Mouse (Mus musculus) intestine, embryonic 16.5 days (tissue): ENCODE data around the gene Kctd17. TPM values are rescaled to one million over a fixed set of nuclear protein-coding genes. Genes with fewer than 3 reads are reported as not detected.

Experiments used
- ATAC-seq: fragments of 200-750 bp; cut with Nextera tagmentation; 2 replicates; pipeline ENCODE4 v1.8.0; 2017; ENCODE audit warnings: moderate TSS enrichment, moderate library complexity
- H3K27ac ChIP-seq: fragments of 300-500 bp; sonication (generic); 2 replicates; pipeline ENCODE4 v1.5.1; 2014; ENCODE audit warnings: mild to moderate bottlenecking, low read length
- H3K27me3 ChIP-seq: fragments of 300-500 bp; sonication (generic); replicated peaks from 2 replicates; pipeline ENCODE4 v1.6.1; 2014; ENCODE audit warnings: low read length, control low read depth, mixed read lengths; ENCODE audit not compliant: control insufficient read depth, insufficient read depth
- H3K36me3 ChIP-seq: fragments of 300-500 bp; sonication (generic); 2 replicates; pipeline ENCODE4 v1.6.1; 2014; ENCODE audit warnings: low read length, control low read depth; ENCODE audit not compliant: control insufficient read depth, insufficient read depth
- H3K4me1 ChIP-seq: fragments of 300-500 bp; sonication (generic); 2 replicates; pipeline ENCODE4 v1.6.1; 2014; ENCODE audit warnings: low read length, control low read depth, mixed read lengths; ENCODE audit not compliant: control insufficient read depth, insufficient read depth
- H3K4me2 ChIP-seq: fragments of 300-500 bp; sonication (generic); 2 replicates; pipeline ENCODE4 v1.6.1; 2014; ENCODE audit warnings: low read depth, low read length, control low read depth
- H3K4me3 ChIP-seq: fragments of 300-500 bp; sonication (generic); 2 replicates; pipeline ENCODE4 v1.5.1; 2014; ENCODE audit warnings: mild to moderate bottlenecking, low read length
- H3K9ac ChIP-seq: fragments of 300-500 bp; sonication (generic); 2 replicates; pipeline ENCODE4 v1.6.1; 2014; ENCODE audit warnings: low read depth, low read length
- H3K9me3 ChIP-seq: fragments of 300-500 bp; sonication (generic); 2 replicates; pipeline ENCODE4 v1.6.1; 2016; ENCODE audit warnings: low read length, control low read depth; ENCODE audit not compliant: control insufficient read depth
- WGBS: fragments of 180-500 bp; shearing (Covaris S2); extraction: QIAGEN DNeasy Blood & Tissue Kit; methylation state at CpG from one replicate; pipeline ENCODE4 v1.1.7; 2014; 5-methylcytosine and 5-hydroxymethylcytosine counted together
- polyA plus RNA-seq: library from polyadenylated mRNA; unstranded; fragments of >200 nt; fragmentation: Nextera tagmentation; extraction: Ambion mirVana; gene quantifications from 2 replicates; pipeline ENCODE4 v1.2.1, GENCODE M21; 2015

Gene Kctd17
- polyA plus RNA-seq, 1 experiment from 2014 or later = 20.2 TPM

DNA sequence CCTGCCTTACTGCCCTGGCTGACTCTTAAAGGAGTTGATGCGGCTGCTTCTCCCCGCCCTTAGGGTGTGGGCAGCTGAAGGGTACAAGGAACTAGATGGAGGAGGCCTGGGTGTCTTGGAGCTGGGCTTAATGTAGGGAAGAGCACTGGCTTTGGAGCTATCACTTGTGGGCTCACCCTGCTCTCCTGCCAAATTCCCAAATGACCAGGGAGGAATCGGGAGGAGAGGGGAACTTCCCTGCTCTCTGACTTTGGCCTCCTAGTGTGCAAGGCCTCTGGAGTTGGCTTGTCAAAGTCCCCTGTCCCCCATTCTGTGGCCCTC is 735 bp downstream of the Kctd17 start:
- peak overlapping the region; percentile 55 for H3K4me3 ChIP-seq
- peak overlapping the region; percentile 65 for H3K4me2 ChIP-seq
- H3K36me3 ChIP-seq = no peaks in the 10 kb centered on the region
- ATAC-seq = no peak
- H3K9ac ChIP-seq = peak overlapping the region; percentile 64
- peaks cover 52% of the 10 kb centered on the region for H3K27me3 ChIP-seq
- WGBS = 7% methylated on average over 3 of the region's 3 CpGs
- peaks cover 15% of the 10 kb centered on the region for H3K4me1 ChIP-seq
- no peaks in the 10 kb centered on the region for H3K9me3 ChIP-seq
- peak overlapping the region; percentile 72 for H3K27ac ChIP-seq

DNA sequence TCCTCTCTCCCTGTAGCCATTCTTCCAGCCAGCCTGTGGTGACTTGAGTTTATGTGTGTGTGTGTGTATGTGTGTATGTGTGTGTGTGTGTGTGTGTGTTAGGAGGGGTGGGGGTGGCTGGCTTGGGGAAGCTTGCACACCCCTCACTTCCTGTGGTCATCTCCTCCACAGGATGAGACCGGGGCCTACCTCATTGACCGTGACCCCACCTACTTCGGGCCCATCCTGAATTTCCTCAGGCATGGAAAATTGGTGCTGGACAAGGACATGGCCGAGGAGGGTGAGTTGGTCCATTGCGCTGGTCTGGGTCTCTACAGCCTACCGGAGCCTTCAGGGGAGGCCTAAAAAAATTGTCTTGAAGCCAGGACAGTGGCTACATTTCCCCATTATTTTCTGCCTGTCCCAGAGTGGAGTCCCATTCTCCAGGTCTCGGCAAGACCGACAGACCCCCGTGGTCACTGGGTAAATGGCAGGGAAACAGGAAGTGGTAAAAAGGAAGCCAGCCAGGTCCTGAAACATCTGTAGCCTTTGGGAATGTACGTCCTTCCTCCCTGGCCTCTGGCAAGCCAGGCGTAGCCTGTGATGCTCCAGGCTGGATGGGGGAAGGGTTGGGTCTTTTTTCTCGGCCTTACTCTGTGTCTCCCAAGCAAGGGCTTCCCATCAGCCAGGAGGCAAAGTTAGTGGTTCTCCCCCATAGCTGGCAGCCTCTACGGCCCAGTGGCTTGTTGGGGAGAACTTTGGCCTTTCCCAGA is 1.7 kb downstream of the Kctd17 start:
- no peaks in the 10 kb centered on the region for H3K9me3 ChIP-seq
- H3K4me3 ChIP-seq = 0 out of 2 replicates have a peak overlapping the region, but pooled peaks have one; percentile 55
- peaks cover 43% of the 10 kb centered on the region for H3K27me3 ChIP-seq
- peak overlapping the region; percentile 64; the same call in 1 of the 2 replicates for H3K9ac ChIP-seq
- H3K4me2 ChIP-seq = peak overlapping the region; percentile 65
- no peaks in the 10 kb centered on the region for H3K36me3 ChIP-seq
- no peak overlapping the region; the same call in 1 of the 2 replicates for H3K27ac ChIP-seq
- WGBS = 81% methylated on average over 13 of the region's 13 CpGs
- no peak for ATAC-seq
- H3K4me1 ChIP-seq = peaks cover 16% of the 10 kb centered on the region

DNA sequence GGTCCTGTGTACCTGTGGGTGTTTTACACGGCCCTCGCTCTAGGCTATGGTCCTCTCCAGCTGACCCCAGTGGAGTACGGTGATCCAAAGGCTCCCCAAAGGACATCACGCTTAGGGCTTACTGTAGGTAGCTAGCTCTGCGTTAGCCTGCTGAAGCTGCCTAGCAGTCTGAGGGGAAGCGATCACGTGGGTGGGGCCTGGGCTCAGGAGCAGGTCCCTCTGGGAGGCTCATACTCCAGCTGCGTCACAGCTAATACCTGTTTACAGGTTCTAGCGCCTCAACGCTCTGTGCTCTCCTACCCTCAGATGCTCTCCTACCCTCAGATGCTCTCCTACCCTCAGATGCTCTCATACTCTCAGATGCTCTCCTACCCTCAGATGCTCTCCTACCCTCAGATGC is 2.5 kb downstream of the Kctd17 start:
- no peaks in the 10 kb centered on the region for H3K9me3 ChIP-seq
- peaks cover 19% of the 10 kb centered on the region for H3K4me1 ChIP-seq

DNA sequence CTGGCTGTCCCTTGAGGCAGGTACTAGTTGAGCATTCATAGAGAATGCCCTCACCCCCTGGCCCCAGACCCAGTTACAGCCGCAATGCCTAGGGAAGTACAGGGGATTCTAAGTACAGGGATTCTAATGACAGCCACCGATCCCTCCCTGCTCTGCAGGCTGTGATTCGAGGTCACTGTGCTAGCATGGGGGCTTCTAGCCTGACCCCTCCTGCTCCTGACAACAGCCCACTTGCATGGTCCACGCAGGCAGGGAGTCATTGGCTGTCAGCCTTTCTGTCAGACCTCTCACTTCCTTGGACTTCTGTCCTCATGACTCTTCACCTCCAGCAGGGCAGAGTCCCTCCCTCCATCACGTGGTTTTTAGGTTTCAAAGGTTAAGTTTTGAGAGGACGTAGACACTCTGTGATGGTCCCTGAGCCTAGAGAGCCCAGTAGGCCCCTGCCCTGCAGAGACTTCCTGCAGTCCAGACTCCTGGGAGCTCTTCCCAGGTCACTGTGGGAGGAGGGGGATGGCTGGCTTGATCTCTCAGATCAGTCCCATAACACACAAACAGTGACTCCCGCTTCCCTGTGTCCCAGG is 3.3 kb downstream of the Kctd17 start:
- Histone ChIP-seq H3K27me3 (peaks cover 43% of the 10 kb centered on the region), H3K4me2 (no peak overlapping the region), H3K9me3 (no peaks in the 10 kb centered on the region), H3K4me1 (peaks cover 26% of the 10 kb centered on the region), H3K9ac (no peak overlapping the region), H3K4me3 (no peak overlapping the region), H3K27ac (no peak overlapping the region), H3K36me3 (no peaks in the 10 kb centered on the region)
- ATAC-seq = peak; percentile 36
- 72% methylated on average over 7 of the region's 7 CpGs for WGBS

More for the DNA sequence above, 2.5 kb downstream of the Kctd17 start:
- Histone ChIP-seq H3K4me2 (no peak overlapping the region), H3K9ac (no peak overlapping the region), H3K36me3 (no peaks in the 10 kb centered on the region), H3K4me3 (no peak overlapping the region), H3K27me3 (peaks cover 40% of the 10 kb centered on the region), H3K27ac (no peak overlapping the region)
- WGBS = 83% methylated on average over 10 of the region's 10 CpGs
- no peak for ATAC-seq

DNA sequence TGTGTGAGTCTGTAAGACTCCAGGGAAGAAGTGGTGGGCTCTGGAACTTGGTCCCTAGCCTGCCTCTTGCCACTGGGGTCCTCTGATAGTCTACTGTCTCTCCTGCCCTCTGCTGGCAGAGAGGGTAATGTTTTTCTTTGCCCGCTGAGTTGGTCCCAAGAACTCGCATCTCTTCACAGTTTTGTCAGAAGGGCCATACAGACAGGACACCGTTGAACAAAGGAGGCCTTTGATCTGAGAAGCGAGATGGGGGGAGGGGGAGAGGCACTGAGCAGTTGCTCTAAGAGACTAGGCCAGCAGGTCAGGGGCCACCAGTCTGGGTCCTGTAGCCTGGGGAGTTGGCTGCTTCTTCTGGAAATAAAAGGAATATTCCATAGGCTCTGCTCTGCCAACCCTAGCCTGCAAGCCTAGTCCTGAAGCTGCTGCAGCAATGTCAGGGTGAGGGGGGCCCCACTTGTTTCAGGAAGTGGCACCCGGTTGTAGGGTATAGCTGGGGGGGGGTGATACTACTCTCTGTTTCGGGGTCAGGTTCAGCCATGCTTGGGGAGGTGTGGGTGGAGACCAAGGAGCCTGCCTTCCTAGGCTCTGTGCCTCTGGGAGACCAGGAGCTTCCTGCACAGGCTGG is 6.6 kb downstream of the Kctd17 start:
- H3K9me3 ChIP-seq = no peaks in the 10 kb centered on the region
- 38% methylated on average over 6 of the region's 6 CpGs for WGBS
- no peak overlapping the region for H3K9ac ChIP-seq

DNA sequence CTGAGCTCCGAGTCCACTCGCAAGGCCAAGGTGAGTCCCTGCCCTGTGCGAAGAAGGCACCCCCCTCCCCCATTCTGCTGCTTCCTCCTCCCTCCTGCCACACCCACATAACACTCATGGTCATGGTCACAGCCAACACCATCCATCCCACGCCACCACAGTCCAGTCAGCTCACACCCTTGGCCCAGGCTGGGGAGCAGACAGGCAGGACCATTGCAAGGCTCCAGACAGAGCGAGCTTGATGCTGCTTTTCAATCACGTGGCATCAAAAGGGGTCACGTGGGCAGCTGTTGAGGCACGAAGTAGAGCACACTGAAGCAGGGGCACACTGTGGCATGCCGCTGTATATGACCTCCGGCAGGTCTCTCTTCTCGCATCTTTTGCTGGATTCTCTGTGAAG is 7.3 kb downstream of the Kctd17 start:
- Histone ChIP-seq H3K9ac (no peak overlapping the region), H3K9me3 (no peaks in the 10 kb centered on the region), H3K4me2 (no peak overlapping the region), H3K27ac (no peak overlapping the region), H3K36me3 (no peaks in the 10 kb centered on the region), H3K27me3 (peaks cover 13% of the 10 kb centered on the region), H3K4me3 (no peak overlapping the region), H3K4me1 (peaks cover 35% of the 10 kb centered on the region)
- WGBS = 87% methylated on average over 11 of the region's 11 CpGs
- no peak for ATAC-seq

More for the DNA sequence above, 6.6 kb downstream of the Kctd17 start:
- Histone ChIP-seq H3K4me2 (no peak overlapping the region), H3K4me1 (peaks cover 35% of the 10 kb centered on the region), H3K4me3 (no peak overlapping the region), H3K27me3 (peaks cover 18% of the 10 kb centered on the region), H3K36me3 (no peaks in the 10 kb centered on the region), H3K27ac (no peak overlapping the region)
- no peak for ATAC-seq

DNA sequence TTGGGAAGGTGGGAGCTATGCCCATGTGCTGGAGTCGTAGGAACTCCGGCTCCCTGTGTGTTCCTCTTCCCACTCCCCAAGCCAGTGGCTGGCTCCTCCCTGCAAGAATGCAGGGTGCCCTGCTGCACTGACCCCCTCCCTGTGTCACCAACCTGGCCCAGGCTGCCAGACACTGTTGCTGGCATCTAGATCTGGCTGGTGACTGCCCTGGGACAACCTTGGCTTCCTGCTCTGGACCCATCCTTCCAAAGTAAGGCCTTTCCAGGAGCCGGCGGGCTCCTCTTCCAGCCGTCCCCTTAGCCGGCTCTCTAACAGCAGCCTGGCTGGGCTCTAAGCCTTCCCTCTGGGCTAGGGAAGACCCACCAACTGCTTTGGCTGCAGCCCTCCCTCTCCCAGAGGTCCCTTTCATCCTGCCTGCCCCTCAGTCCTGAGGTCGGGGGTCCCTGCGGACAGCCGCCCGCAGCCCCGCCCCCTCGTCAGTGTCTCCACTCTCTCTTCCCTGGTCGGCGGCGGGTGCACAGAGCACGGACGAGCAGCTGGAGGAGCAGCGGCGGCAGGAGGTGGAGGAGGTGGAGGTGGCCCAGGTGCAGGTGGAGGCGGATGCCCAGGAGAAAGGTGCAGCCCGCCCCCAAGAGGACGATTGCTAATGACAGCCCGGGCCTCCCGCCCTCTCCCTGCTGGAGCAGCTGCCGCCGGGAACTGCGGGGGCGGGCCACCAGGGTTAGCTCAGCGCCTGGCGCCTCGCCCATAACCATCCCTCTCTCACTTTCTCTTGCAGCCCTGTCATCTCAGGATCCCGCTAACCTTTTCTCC is 8.2 kb downstream of the Kctd17 start:
- WGBS = 12% methylated on average over 30 of the region's 32 CpGs
- H3K9me3 ChIP-seq = no peaks in the 10 kb centered on the region
- peaks cover 13% of the 10 kb centered on the region for H3K27me3 ChIP-seq

DNA sequence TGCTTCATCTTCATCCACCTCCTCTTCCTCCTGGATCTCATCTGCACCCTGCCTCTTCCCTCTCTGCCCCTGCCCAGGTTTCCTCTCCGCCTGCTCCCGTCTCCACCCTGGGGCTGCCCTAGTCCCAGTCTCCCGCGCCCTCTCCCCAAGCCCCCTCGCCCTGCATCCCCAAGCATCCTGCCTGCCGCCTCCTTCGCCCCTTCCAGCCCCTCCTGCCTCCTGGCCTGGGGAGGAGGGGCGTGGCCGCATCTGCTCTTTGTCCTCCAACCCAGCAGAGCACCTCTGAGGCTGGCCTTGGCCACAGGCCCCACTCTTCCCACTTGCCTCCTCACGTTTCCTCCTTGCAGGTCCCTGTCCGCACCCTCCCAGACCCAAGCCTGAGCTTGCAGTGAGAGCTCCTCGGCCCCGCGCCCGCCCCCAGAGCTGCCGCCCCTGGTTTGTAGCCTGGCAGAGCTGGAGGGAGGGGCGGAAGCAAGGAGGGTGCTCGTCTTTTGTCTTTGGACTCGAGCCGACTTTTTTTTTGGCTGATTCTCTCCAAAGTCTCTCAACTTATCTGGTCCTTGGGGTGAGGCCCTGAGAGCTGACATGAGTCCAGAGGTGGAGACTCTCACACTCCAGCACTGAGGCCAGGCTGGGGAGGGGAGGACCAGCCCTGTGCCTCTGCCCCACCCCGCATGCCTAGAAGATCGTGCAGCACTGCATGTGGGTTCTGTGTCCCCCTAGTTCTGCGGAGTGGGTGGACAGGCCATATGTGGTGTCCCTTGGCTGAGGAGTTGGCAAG is 9.1 kb downstream of the Kctd17 start:
- Histone ChIP-seq H3K9ac (peak overlapping the region; percentile 61), H3K36me3 (no peaks in the 10 kb centered on the region), H3K27me3 (peaks cover 13% of the 10 kb centered on the region), H3K4me3 (peak overlapping the region; percentile 33; the same call in 1 of the 2 replicates), H3K27ac (peak overlapping the region; percentile 80), H3K4me2 (peak overlapping the region; percentile 60), H3K9me3 (no peaks in the 10 kb centered on the region), H3K4me1 (peaks cover 31% of the 10 kb centered on the region)
- WGBS = 12% methylated on average over 23 of the region's 23 CpGs
- ATAC-seq = peak; percentile 57

More for the DNA sequence above, 8.2 kb downstream of the Kctd17 start:
- peak; percentile 80 for ATAC-seq
- Histone ChIP-seq H3K4me1 (peaks cover 32% of the 10 kb centered on the region), H3K4me3 (peak overlapping the region; percentile 33), H3K36me3 (no peaks in the 10 kb centered on the region), H3K9ac (peak overlapping the region; percentile 61), H3K4me2 (peak overlapping the region; percentile 60), H3K27ac (peak overlapping the region; percentile 80)
